Mouse (Mus musculus): Measurements from ENCODE around the gene Vamp8.

Gene Vamp8

GRCm38 (mm10) chr6:72389941-72390771 lies at the start of gene Vamp8:
Gene Vamp8, minus strand, starts transcription at chr6:72390703.
- DNase-seq = peak; percentile 94

GRCm38 (mm10) chr6:72439355-72440185 lies 49.1 kb upstream of the Vamp8 start, which contains the start of gene Mat2a:
Gene Mat2a, minus strand, starts transcription at chr6:72439558.
- peak; percentile 96 for DNase-seq

- DNase-seq = peak; percentile 92
These were observed 48.4 kb upstream of the Vamp8 start for GRCm38 (mm10) chr6:72438862-72439354.

- no peak for DNase-seq
These were observed 47.7 kb upstream of the Vamp8 start for GRCm38 (mm10) chr6:72438226-72438625.

- DNase-seq = no peak
These were observed 41.6 kb upstream of the Vamp8 start for GRCm38 (mm10) chr6:72432153-72432552.

- no peak for DNase-seq
These were observed 40.8 kb upstream of the Vamp8 start for GRCm38 (mm10) chr6:72430989-72431921.

- DNase-seq = no peak
These were observed 38.7 kb upstream of the Vamp8 start for GRCm38 (mm10) chr6:72429061-72429842.

- peak; percentile 85 for DNase-seq
These were observed 37.5 kb upstream of the Vamp8 start for GRCm38 (mm10) chr6:72428036-72428435.

- no peak for DNase-seq
These were observed 35.1 kb upstream of the Vamp8 start for GRCm38 (mm10) chr6:72425646-72426045.

GRCm38 (mm10) chr6:72420901-72421300 lies 30.4 kb upstream of the Vamp8 start:
- DNase-seq = no peak

GRCm38 (mm10) chr6:72419806-72420205 lies 29.3 kb upstream of the Vamp8 start:
- no peak for DNase-seq

- no peak for DNase-seq
These were observed 27.8 kb upstream of the Vamp8 start for GRCm38 (mm10) chr6:72418279-72418678.

- no peak for DNase-seq
These were observed 25.7 kb upstream of the Vamp8 start for GRCm38 (mm10) chr6:72415964-72416772.

GRCm38 (mm10) chr6:72415181-72415580 lies 24.7 kb upstream of the Vamp8 start:
- no peak for DNase-seq

- DNase-seq = peak; percentile 97
These were observed 23.7 kb upstream of the Vamp8 start, which contains the start of gene Ggcx for GRCm38 (mm10) chr6:72414076-72414756. Gene Ggcx, plus strand, starts transcription at chr6:72414308.

- DNase-seq = no peak
These were observed 20.0 kb upstream of the Vamp8 start for GRCm38 (mm10) chr6:72410518-72410917.

- DNase-seq = no peak
These were observed 19.5 kb upstream of the Vamp8 start for GRCm38 (mm10) chr6:72410003-72410402.

- DNase-seq = peak; percentile 81
These were observed 19.1 kb upstream of the Vamp8 start for GRCm38 (mm10) chr6:72409567-72409966.

GRCm38 (mm10) chr6:72407119-72407518 lies 16.6 kb upstream of the Vamp8 start:
- DNase-seq = peak; percentile 91

GRCm38 (mm10) chr6:72405356-72405755 lies 14.9 kb upstream of the Vamp8 start:
- DNase-seq = no peak
